Mouse (Mus musculus) ES-E14 (cell line): ENCODE results near the gene 1700029P11Rik.

Experiments
- CHD2 ChIP-seq: IDR thresholded peaks from 2 replicates; pipeline ENCODE4 v1.6.1; 2014; ENCODE audit warnings: mild to moderate bottlenecking, low read depth, low read length, inconsistent platforms
- HCFC1 ChIP-seq: IDR thresholded peaks from 2 replicates; pipeline ENCODE4 v1.6.1; 2012; ENCODE audit warnings: low read length, inconsistent platforms, borderline replicate concordance; ENCODE audit not compliant: insufficient read depth
- MAFK ChIP-seq: IDR thresholded peaks from 2 replicates; pipeline ENCODE4 v1.6.1; 2014; ENCODE audit warnings: mild to moderate bottlenecking, low read depth, low read length, inconsistent platforms; ENCODE audit not compliant: insufficient read depth
- ZC3H11A ChIP-seq: IDR thresholded peaks from 2 replicates; pipeline ENCODE4 v1.6.1; 2012; ENCODE audit warnings: low read depth, mild to moderate bottlenecking, inconsistent platforms, low read length, borderline replicate concordance
- ZNF384 ChIP-seq: IDR thresholded peaks from 2 replicates; pipeline ENCODE4 v1.6.1; 2012; ENCODE audit warnings: low read depth, low read length, inconsistent platforms

DNA sequence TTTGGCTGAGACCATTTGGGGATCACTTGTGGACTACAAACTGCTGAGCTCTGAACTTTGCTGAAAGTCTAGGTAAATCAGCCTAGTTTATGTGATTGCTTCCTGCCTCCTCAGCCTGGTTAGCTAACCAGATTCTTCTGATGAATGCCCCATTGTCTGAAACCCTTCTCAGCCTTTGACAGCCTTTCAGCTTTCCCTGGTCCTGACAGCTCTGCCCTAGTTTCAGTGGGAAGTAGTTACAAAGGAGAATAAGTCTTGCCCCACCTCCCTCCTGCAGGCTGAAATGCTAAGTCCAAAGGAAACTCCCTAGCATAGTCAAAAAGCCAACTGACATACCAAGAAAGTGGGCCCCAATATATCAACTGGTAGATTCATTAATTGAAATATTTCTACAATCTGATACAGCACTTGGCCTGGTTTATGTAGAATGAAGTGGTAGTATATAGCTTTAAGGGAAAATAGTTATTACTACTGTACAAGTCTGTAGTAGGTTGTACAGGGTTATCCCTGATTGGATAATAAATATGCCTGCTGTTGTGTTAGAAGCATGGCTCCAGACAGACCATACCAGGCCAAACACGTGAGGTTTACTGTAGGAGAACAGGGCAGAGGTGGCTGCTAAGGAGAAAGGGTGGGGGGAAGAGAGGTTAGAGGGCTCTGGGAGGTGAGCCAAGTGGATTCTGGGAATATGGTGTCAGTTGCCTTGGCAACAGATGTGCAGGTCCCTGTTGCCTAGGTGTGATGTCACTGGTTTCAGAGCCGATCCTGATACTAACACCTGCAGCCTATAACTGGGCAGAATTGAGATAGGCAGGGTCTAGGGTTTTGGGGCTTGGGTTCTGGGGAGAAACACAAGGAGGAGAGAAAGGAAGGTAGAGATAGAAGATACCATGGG is 5.2 kb downstream of the 1700029P11Rik start:
- TF ChIP-seq MAFK (no peak), ZNF384 (no peak), ZC3H11A (no peak), HCFC1 (no peak), CHD2 (no peak)
